Mouse (Mus musculus): ENCODE results near the gene Irf2. TPM values are rescaled to one million over a fixed set of nuclear protein-coding genes. Genes with fewer than 3 reads are reported as not detected.
"Not testable (repeated sequence)": the region's sequence is repeated elsewhere in the genome, so short reads cannot be mapped to it uniquely, and the experiment has no call there.

Gene Irf2
- total RNA-seq, 2 experiments from 2014 or later = 43.6 to 44.5 TPM

GRCm38 (mm10) chr8:46721065-46721845 lies 18.3 kb upstream of the Irf2 start:
- intact Hi-C loops (cut with DNase I) = no loop called here
- no peak for DNase-seq

DNA sequence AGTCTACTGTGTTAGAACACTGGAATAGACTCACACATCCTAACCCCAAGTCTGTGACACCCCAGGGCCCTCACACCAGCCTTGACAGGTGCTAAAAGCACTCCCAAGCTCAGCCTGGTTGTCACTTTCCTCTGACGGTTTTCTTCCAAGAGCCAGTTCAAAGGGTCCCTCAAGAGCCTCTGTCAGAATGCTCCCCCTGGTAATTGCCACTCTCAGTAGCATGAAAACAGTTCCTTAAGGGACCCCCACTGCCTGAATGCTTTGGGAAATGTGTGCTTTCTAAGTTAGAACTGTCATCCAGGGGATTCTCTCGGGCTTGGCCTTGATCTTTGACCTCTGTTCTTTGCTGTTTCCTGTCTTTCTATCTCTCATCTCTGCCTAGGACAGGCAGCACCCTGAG lies 17.0 kb upstream of the Irf2 start:
- intact Hi-C loops (cut with DNase I) = no loop called here
- no peak for DNase-seq

GRCm38 (mm10) chr8:46726383-46726782 lies 13.1 kb upstream of the Irf2 start:
- intact Hi-C loops (cut with DNase I) = no loop called here
- DNase-seq = no peak

DNA sequence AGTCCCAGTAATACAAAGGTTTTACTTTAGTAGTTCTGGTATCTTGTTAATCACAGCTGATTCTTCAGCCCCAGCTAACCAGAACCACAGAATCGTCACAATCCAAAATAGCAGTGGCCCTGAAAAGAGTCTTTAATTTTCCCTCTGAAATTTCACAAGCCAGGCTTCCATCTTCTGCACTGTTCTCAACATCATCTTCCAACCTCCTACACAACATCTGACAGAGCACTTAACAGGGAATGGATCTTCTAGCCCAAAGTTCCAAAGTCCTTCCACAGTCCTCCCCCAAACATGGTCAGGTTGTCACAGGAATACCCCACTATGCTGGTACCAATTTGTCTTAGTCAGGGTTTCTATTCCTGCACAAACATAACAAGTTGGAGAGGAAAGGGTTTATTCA lies 9.9 kb upstream of the Irf2 start:
- intact Hi-C loops (cut with DNase I); DNase-seq: not testable (repeated sequence)

DNA sequence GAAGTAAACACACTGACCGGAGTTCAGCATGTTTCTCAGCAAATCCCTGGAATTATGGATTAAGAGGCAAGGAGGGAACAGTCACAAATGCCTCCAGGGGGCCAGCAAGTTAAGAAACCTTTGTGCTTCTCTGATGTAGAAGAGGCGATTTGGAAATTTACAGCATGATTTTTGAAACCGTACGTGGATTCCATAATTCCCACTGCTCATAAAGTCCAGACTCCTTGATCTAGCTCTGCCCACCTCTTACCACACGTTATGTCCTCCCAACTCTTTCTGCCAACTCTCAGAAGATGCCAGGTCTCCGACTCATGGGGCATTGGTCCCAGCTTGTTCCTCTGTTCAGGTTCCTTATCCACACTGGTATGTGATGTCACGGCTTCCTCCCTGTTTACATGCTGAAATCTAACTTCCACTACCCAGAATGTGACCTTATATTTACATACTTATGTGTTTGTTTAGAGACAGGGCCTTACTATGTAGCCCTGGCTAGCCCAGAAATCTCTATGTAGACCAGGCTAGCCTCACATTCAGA lies 7.1 kb upstream of the Irf2 start:
- no peak for DNase-seq
- intact Hi-C loops (cut with DNase I) = no loop called here

GRCm38 (mm10) chr8:46733603-46734002 lies 5.9 kb upstream of the Irf2 start:
- intact Hi-C loops (cut with DNase I) = no loop called here
- DNase-seq = no peak

DNA sequence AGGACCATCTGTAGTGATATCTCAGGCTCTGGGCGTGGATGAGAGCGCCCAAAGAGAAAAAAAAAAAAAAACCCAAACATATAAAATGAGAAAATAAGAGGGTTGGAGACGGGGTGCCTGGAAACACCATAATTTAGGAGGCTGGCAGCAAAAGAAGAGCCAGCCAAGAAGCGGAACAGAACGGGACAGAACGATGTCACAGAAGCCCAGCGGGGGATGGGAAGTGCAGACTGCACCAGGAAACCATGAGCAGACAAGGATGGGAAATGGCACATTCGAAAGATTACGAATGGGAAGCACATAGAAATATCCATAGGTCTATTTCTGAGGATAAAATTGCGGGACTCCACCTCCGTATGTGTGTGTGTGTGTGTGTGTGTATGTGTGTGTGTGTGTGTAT lies 4.0 kb upstream of the Irf2 start:
- intact Hi-C loops (cut with DNase I) = loop anchor here (5.0 kb wide), 2 partner anchors 43 to 63 kb away; no protein-coding TSS in a partner anchor
- DNase-seq = no peak

GRCm38 (mm10) chr8:46736260-46736659 lies 3.3 kb upstream of the Irf2 start:
- intact Hi-C loops (cut with DNase I) = loop anchor here (5.0 kb wide), 2 partner anchors 44 to 64 kb away; no protein-coding TSS in a partner anchor
- DNase-seq = no peak

DNA sequence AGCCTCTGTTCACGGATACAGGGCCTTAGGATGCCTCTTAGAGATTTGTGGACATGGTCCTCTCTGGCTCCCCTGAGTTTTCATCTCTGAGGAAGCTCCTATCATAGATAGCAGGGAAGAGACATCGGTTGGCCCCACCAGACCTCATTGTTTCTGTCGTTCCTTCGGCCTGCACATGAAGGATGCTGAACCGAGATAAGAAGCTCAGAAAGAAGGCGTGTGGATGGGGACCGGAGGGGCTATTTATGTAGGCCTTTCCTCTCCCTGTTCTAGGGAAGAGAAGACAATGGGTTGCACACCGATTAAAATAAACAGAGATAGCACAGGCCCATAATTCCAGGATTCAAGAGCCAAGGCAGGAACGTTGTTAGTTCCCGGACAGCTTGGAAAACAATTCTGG lies 2.1 kb upstream of the Irf2 start:
- intact Hi-C loops (cut with DNase I) = loop anchor here (5.0 kb wide), 2 partner anchors 45 to 65 kb away; no protein-coding TSS in a partner anchor
- no peak for DNase-seq

- DNase-seq = peak; percentile 50 to 60
- intact Hi-C loops (cut with DNase I) = loop anchor here (2.0 to 5.0 kb wide), 3 partner anchors 46 to 197 kb away; no protein-coding TSS in a partner anchor
These were observed 1.6 kb upstream of the Irf2 start for GRCm38 (mm10) chr8:46737907-46738306.

DNA sequence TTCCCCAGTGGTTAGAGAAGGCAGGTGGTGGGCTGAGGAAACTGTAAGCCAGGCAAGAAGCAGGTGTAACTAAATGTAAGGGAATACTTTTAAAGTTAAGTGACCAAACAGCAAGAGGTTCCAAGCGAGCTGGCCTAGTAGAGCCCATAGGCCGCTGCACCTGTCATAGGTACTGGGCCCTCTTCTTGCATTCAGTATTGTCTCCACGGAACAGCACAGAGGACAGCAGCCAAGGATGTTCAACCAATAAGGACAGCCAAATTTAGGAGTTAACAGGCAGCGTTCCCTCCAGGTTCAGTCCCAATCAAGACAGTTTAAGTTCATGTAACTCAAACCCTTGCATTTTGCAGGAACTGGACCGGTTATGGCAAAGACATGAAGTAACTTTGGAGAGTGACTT lies 931 bp upstream of the Irf2 start:
- intact Hi-C loops (cut with DNase I) = loop anchor here (2.0 to 5.0 kb wide), 3 partner anchors 46 to 196 kb away; no protein-coding TSS in a partner anchor
- no peak for DNase-seq

DNA sequence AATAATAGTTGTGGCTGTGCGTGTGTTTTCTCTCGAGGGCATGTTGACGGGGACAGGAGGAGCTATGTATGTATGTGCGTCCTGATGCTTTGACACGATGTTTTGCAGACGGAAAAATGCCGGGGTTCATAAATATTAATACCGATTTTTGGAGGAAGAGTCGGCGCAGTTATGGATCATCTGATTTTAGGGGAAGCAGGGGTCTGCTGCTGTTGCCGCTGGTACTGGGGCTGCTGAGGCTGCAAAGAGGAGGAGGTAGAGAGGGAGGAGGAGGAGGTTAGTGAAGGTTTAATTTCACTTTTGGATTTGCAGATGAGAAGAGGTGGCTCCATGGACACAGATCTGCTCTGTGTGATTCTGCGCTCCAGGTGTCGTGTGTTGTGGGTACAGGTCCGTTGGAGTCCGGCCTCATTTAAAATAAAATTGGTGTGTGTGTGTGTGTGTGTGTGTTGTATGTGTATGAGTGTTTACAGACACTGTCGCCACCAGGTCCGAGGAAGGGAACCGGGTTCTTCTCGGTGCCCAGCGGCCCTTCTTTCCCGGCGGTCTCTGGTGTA lies 502 bp downstream of the Irf2 start:
- intact Hi-C loops (cut with DNase I) = loop anchor here (2.0 to 5.0 kb wide), 5 partner anchors 47 to 195 kb away; no protein-coding TSS in a partner anchor
- peak; percentile 22 to 30 for DNase-seq

DNA sequence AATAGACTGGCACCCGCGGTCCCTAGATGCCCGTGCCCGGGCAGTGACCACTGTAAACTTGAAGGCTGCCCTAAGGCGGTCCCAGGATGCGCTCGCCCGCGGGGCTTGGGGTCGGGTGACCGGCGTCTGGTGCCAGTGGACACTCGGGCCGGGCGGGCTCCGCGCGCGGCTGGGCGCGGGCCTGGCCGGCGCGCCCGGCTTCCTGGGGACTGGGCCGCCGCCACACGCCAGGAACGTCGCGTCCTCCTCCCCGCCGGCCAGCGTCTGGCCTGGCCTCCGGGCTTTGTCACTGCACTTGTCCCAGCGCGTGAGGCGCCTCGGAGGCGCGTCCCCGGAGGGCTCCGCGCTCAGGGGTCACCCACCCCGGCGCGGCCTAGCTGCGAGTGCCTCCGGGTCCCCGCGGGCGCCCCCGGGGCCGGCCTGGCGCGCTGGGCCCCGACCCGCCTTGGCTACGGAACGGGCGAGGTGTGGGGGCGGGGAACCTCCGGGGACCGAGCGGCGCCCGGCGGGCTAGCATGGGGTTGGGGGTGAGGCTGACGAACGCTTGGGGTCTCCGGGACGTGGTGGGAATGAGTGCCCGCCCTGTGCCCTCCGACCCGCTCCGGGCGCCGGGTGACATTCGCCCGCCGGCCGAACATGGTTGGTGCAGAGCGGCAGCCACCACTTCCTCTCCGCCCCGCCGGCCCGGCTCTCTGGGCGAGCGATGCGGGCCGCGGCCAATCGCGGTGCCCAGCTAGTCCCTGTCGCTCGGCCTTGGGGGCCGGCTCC lies 1.2 kb downstream of the Irf2 start:
- DNase-seq = peak; percentile 79 to 81
- intact Hi-C loops (cut with DNase I) = loop anchor here (2.0 to 5.0 kb wide), 2 partner anchors 47 to 104 kb away; no protein-coding TSS in a partner anchor

- peak; percentile 52 to 53 for DNase-seq
- intact Hi-C loops (cut with DNase I) = loop anchor here (2.0 to 5.0 kb wide), 2 partner anchors 46 to 103 kb away; no protein-coding TSS in a partner anchor
These were observed 1.8 kb downstream of the Irf2 start for GRCm38 (mm10) chr8:46741281-46741791.

DNA sequence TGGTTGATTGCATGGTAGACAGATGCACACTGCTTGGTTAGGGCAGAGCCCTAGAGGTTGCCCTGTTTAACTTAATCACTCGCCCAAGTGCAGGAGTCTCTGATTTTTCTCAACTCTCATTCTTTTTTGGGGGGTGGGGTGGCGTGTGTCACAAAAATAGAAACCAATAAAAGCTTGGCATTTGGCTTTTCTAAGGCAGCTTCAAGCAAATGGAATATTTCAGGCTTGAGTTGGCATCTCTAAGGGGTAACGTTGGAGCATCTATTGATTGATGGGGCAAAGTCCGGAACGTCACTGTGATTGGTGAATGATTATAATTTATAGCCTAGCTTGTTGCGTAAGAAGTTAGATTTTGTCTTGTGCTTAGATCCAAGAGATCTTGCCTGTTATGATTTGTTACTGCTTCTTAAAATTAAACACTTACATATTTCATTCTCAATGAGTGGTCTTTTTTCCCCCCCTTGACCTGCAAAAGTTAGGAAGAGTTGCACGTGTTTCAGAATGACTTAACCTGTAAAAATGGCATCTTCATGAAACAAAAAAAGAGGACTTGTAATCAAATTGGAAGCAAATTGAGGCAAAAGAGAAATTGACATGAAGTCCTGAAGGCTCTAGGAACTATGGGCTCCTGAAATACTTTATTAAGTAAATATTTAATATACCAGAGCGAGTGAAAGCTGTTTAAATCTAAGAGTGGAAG lies 2.6 kb downstream of the Irf2 start:
- no peak for DNase-seq
- intact Hi-C loops (cut with DNase I) = loop anchor here (2.0 to 5.0 kb wide), 3 partner anchors 15 to 103 kb away; no protein-coding TSS in a partner anchor

DNA sequence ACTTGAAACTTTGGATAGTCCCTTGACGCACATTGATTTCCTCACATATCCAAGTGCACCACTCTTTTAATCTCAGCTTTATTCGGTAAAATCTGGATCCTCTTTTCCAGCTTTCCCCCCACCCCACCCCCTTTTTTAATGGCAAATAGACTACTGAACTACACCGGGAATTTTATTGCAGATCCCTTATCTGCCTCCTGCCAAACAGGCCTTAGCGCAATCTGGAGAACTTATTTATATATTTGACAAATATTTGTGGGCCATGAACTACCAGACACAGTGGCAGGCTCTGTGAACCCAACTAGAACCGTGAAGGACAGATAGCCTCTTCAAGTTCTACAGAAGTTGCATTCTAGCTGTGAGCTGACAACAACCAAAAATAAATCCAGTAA lies 3.2 kb downstream of the Irf2 start:
- intact Hi-C loops (cut with DNase I) = loop anchor here (2.0 to 5.0 kb wide), 2 partner anchors 14 to 45 kb away; no protein-coding TSS in a partner anchor

DNA sequence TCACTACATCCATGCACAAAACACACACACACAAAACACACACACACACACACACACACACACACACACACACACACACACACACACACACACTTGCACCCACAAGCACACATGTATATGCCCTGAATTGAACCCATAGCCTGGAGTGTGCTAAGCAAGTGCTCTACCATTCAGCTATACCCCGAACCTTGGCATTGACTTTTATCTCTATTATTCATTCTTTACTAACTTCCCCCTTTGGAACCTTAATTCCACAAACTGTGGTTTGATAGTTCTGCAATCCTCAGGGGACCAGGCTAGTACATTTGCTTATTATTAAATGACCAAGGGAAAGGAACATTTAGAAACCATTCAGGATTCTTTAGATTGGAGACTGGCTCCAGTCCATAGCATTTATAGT lies 5.9 kb downstream of the Irf2 start:
- DNase-seq = no peak
- intact Hi-C loops (cut with DNase I) = no loop called here

More for the DNA sequence above, 3.2 kb downstream of the Irf2 start:
- DNase-seq = no peak

GRCm38 (mm10) chr8:46747311-46747980 lies 7.9 kb downstream of the Irf2 start:
- intact Hi-C loops (cut with DNase I) = no loop called here
- no peak for DNase-seq

DNA sequence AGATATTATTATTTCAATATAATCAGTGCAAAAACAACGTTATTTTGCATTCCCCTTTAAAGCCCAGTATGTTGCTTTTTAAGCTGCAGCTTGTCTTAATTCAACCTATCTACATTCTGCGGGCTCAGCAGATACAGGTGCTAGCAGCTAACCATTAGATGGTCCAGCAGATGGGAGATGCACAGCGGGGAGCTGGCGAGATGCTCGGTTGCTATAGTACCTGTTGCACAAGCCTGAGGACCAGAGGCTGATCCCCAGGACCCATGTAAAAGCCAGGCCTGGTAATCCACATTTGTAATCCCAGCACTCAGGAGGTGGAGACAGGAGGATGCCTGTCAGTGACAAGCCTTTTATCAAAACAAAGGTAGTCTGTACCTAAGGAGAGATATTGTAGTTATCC lies 10.5 kb downstream of the Irf2 start:
- intact Hi-C loops (cut with DNase I) = no loop called here
- DNase-seq = no peak
